ENCODE assay signal across 8 mouse cellular contexts in the genomic region with DNA sequence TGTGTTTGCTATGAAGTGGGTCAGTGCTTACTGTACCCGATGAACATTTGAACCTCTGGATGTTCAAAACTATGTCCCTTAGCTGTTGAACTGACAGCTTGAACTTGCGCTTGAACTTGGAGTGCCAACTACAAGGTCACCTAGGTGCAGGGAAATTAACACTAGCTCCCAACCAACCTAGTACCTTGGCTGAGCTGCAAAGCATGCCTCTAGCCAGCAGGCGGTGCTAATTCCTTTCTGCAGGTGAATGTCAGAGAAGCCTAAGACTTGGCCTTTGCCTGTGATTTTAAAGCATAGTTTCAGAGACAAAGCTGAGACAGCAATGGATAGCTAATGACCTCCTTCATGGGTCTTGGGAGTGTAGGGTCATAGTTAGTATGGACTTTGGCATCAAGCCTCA. TPM values are rescaled to one million over a fixed set of nuclear protein-coding genes. Genes with fewer than 3 reads are reported as not detected.
DNase-seq lines count a peak whose midpoint lies in the region; ATAC-seq lines count a peak whose summit lies in the region.

No protein-coding gene starts in this region.

- H3K36me3 ChIP-seq in heart, embryonic 12.5 days, result peaks cover 44% of the 10 kb centered on the region
- H3K36me3 ChIP-seq in hindbrain, embryonic 16.5 days (ENCODE audit: control insufficient read depth, insufficient read depth, low read length), result peaks cover 27% of the 10 kb centered on the region

- intact Hi-C loops in heart, postnatal 25 days (cut with DNase I), result loop anchor here (2.0 kb wide), 1 partner anchor 51 kb away; no protein-coding TSS in a partner anchor
- intact Hi-C loops in left cerebral cortex, postnatal 4 days (cut with DNase I), result no loop called here

- no peak overlapping the region for H3K9ac ChIP-seq in heart, embryonic 12.5 days
- no peak overlapping the region for H3K9ac ChIP-seq in hindbrain, embryonic 16.5 days (ENCODE audit: low read depth, low read length)

- H3K4me1 ChIP-seq in heart, embryonic 12.5 days (replicated peaks), result peaks cover 59% of the 10 kb centered on the region
- no peaks in the 10 kb centered on the region for H3K4me1 ChIP-seq in hindbrain, embryonic 16.5 days (ENCODE audit: control insufficient read depth, insufficient read depth, low read depth, low read length)

- H3K27ac ChIP-seq in heart, embryonic 12.5 days (ENCODE audit: poor library complexity, severe bottlenecking), result 0 out of 2 replicates have a peak overlapping the region, but pooled peaks have one; percentile 78
- no peak overlapping the region for H3K27ac ChIP-seq in hindbrain, embryonic 16.5 days (ENCODE audit: low read depth, low read length)

- 45% methylated on average over 3 of the region's 3 CpGs for WGBS in heart, embryonic 12.5 days
- 59% methylated on average over 3 of the region's 3 CpGs for whole genome bisulfite sequencing in hindbrain, embryonic 16.5 days

- no peak for ATAC-seq in heart, embryonic 12.5 days (ENCODE audit: insufficient number of reproducible peaks, low FRiP score)
- peak; percentile 54 for ATAC-seq in activated CD4-positive, CD25-positive, alpha-beta regulatory T cell, adult 4 months
- ATAC-seq in erythroblast, adult 5-6 weeks (replicated peaks; ENCODE audit: low FRiP score, poor library complexity, severe bottlenecking), result 0 out of 2 replicates have a peak, but pooled peaks have one; percentile 61
- peak; percentile 60 for ATAC-seq in hindbrain, embryonic 16.5 days
- peak; percentile 34; the same call in 1 of the 2 replicates for ATAC-seq in monocyte, adult 5-6 weeks (replicated peaks; ENCODE audit: insufficient number of reproducible peaks, low FRiP score, low TSS enrichment, poor library complexity, severe bottlenecking)

- DNase-seq in heart, postnatal 25 days (ENCODE audit: low spot score), result no peak
- peak; percentile 48 for DNase-seq in left cerebral cortex, postnatal 4 days
- DNase-seq in thymus, adult 18-20 months, result peak; percentile 16 to 20

- H3K9me3 ChIP-seq in heart, embryonic 12.5 days (replicated peaks), result no peaks in the 10 kb centered on the region
- no peaks in the 10 kb centered on the region for H3K9me3 ChIP-seq in hindbrain, embryonic 16.5 days (ENCODE audit: control insufficient read depth, low read length)

- no peak overlapping the region for H3K4me3 ChIP-seq in heart, embryonic 12.5 days
- no peak overlapping the region for H3K4me3 ChIP-seq in hindbrain, embryonic 16.5 days (ENCODE audit: low read length)

- H3K27me3 ChIP-seq in heart, embryonic 12.5 days (replicated peaks), result no peaks in the 10 kb centered on the region
- no peaks in the 10 kb centered on the region for H3K27me3 ChIP-seq in hindbrain, embryonic 16.5 days (replicated peaks; ENCODE audit: control insufficient read depth, insufficient read depth, low read length)

- H3K4me2 ChIP-seq in heart, embryonic 12.5 days, result no peak overlapping the region
- H3K4me2 ChIP-seq in hindbrain, embryonic 16.5 days (ENCODE audit: low read length), result no peak overlapping the region

RNA-seq across cellular contexts. Expression of a gene that starts 12.5 kb away (rescaled TPM):
- not detected in 2 replicates for polyA plus RNA-seq in heart, embryonic 12.5 days (2016; fragmentation: Nextera tagmentation; extraction: Ambion mirVana)
- not detected for total RNA-seq in heart, postnatal 25 days (2021)
- polyA plus RNA-seq in activated CD4-positive, CD25-positive, alpha-beta regulatory T cell, adult 4 months (2017; shearing (Covaris generic)), result not detected
- total RNA-seq in erythroblast, adult 5-6 weeks (2015; ENCODE audit: low replicate concordance), result not detected in 2 replicates
- total RNA-seq in erythroblast, adult 5-6 weeks (2017; ENCODE audit: low replicate concordance), result not detected in 2 replicates
- 0.79 and 0.94 TPM in 2 replicates for polyA plus RNA-seq in hindbrain, embryonic 16.5 days (2015; fragmentation: Nextera tagmentation; extraction: Ambion mirVana)
- under 1 TPM in 1 of 2 experiments, not detected in 1; 0.32 TPM for total RNA-seq in left cerebral cortex, postnatal 4 days (2021)
- total RNA-seq in monocyte, adult 5-6 weeks (2017), result not detected in 3 replicates

RNA-seq across cellular contexts. Expression of a gene that starts 12.9 kb away (rescaled TPM):
- 24.9 and 26.2 TPM in 2 replicates for polyA plus RNA-seq in heart, embryonic 12.5 days (2016; fragmentation: Nextera tagmentation; extraction: Ambion mirVana)
- 100 to 1,000 TPM; 213 to 229 TPM for total RNA-seq in heart, postnatal 25 days (2021)
- polyA plus RNA-seq in activated CD4-positive, CD25-positive, alpha-beta regulatory T cell, adult 4 months (2017; shearing (Covaris generic)), result 10 to 100 TPM; 11.7 to 29.4 TPM
- 10.0 and 14.4 TPM in 2 replicates for total RNA-seq in erythroblast, adult 5-6 weeks (2015; ENCODE audit: low replicate concordance)
- 26.3 and 59.3 TPM in 2 replicates for total RNA-seq in erythroblast, adult 5-6 weeks (2017; ENCODE audit: low replicate concordance)
- polyA plus RNA-seq in hindbrain, embryonic 16.5 days (2015; fragmentation: Nextera tagmentation; extraction: Ambion mirVana), result 35.0 and 39.1 TPM in 2 replicates
- total RNA-seq in left cerebral cortex, postnatal 4 days (2021), result 100 to 1,000 TPM; 195 to 222 TPM
- 74.0 to 103 TPM (median 96.6 TPM) in 3 replicates for total RNA-seq in monocyte, adult 5-6 weeks (2017)

RNA-seq across cellular contexts. Expression of a gene that starts 26.1 kb away (rescaled TPM):
- polyA plus RNA-seq in heart, embryonic 12.5 days (2016; fragmentation: Nextera tagmentation; extraction: Ambion mirVana), result 67.4 and 70.9 TPM in 2 replicates
- 10 to 100 TPM; 82.8 to 87.8 TPM for total RNA-seq in heart, postnatal 25 days (2021)
- polyA plus RNA-seq in activated CD4-positive, CD25-positive, alpha-beta regulatory T cell, adult 4 months (2017; shearing (Covaris generic)), result 10 to 100 TPM; 59.2 to 65.4 TPM
- total RNA-seq in erythroblast, adult 5-6 weeks (2015; ENCODE audit: low replicate concordance), result 6.3 and 10.4 TPM in 2 replicates
- total RNA-seq in erythroblast, adult 5-6 weeks (2017; ENCODE audit: low replicate concordance), result 2.4 and 6.6 TPM in 2 replicates
- polyA plus RNA-seq in hindbrain, embryonic 16.5 days (2015; fragmentation: Nextera tagmentation; extraction: Ambion mirVana), result 50.2 and 50.7 TPM in 2 replicates
- total RNA-seq in left cerebral cortex, postnatal 4 days (2021), result 10 to 100 TPM; 36.6 to 39.2 TPM
- 32.4 to 64.6 TPM (median 53.0 TPM) in 3 replicates for total RNA-seq in monocyte, adult 5-6 weeks (2017)

RNA-seq across cellular contexts. Expression of a gene that starts 29.1 kb away (rescaled TPM):
- polyA plus RNA-seq in heart, embryonic 12.5 days (2016; fragmentation: Nextera tagmentation; extraction: Ambion mirVana), result 0.09 TPM in 1 of 2 replicates, not detected in the other
- total RNA-seq in heart, postnatal 25 days (2021), result under 1 TPM in 1 of 2 experiments, not detected in 1; 0.08 TPM
- not detected for polyA plus RNA-seq in activated CD4-positive, CD25-positive, alpha-beta regulatory T cell, adult 4 months (2017; shearing (Covaris generic))
- total RNA-seq in erythroblast, adult 5-6 weeks (2015; ENCODE audit: low replicate concordance), result not detected in 2 replicates
- not detected in 2 replicates for total RNA-seq in erythroblast, adult 5-6 weeks (2017; ENCODE audit: low replicate concordance)
- 0.19 and 0.20 TPM in 2 replicates for polyA plus RNA-seq in hindbrain, embryonic 16.5 days (2015; fragmentation: Nextera tagmentation; extraction: Ambion mirVana)
- total RNA-seq in left cerebral cortex, postnatal 4 days (2021), result under 1 TPM; 0.28 to 0.38 TPM
- 0.75 to 1.6 TPM in 2 of 3 replicates, not detected in the other for total RNA-seq in monocyte, adult 5-6 weeks (2017)

RNA-seq across cellular contexts. Expression of a gene that starts 38.2 kb away (rescaled TPM):
- 61.5 and 62.2 TPM in 2 replicates for polyA plus RNA-seq in heart, embryonic 12.5 days (2016; fragmentation: Nextera tagmentation; extraction: Ambion mirVana)
- 10 to 100 TPM; 15.6 to 17.9 TPM for total RNA-seq in heart, postnatal 25 days (2021)
- under 1 TPM in 1 of 2 experiments, not detected in 1; 0.89 TPM for polyA plus RNA-seq in activated CD4-positive, CD25-positive, alpha-beta regulatory T cell, adult 4 months (2017; shearing (Covaris generic))
- total RNA-seq in erythroblast, adult 5-6 weeks (2015; ENCODE audit: low replicate concordance), result not detected in 2 replicates
- total RNA-seq in erythroblast, adult 5-6 weeks (2017; ENCODE audit: low replicate concordance), result not detected in 2 replicates
- 180 and 196 TPM in 2 replicates for polyA plus RNA-seq in hindbrain, embryonic 16.5 days (2015; fragmentation: Nextera tagmentation; extraction: Ambion mirVana)
- total RNA-seq in left cerebral cortex, postnatal 4 days (2021), result 100 to 1,000 TPM; 214 to 236 TPM
- 0.58 TPM in 1 of 3 replicates, not detected in the others for total RNA-seq in monocyte, adult 5-6 weeks (2017)
